Mouse (Mus musculus) liver, embryonic 12.5 days (tissue): ENCODE data around the gene Mad1l1. TPM values are rescaled to one million over a fixed set of nuclear protein-coding genes. Genes with fewer than 3 reads are reported as not detected.

ENCODE experiments used
- ATAC-seq: fragments of 200-750 bp; cut with Nextera tagmentation; 2 replicates; pipeline ENCODE4 v1.8.0; 2017; ENCODE audit warnings: moderate number of reproducible peaks, mild to moderate bottlenecking, moderate library complexity
- H3K27ac ChIP-seq: fragments of 300-500 bp; sonication (generic); 2 replicates; pipeline ENCODE4 v1.5.1; 2016; ENCODE audit warnings: mild to moderate bottlenecking
- H3K27me3 ChIP-seq: fragments of 300-500 bp; sonication (generic); replicated peaks from 2 replicates; pipeline ENCODE4 v1.6.1; 2016; ENCODE audit warnings: mild to moderate bottlenecking, moderate library complexity
- H3K36me3 ChIP-seq: fragments of 300-500 bp; sonication (generic); 2 replicates; pipeline ENCODE4 v1.6.1; 2016; ENCODE audit warnings: mild to moderate bottlenecking, moderate library complexity
- H3K4me1 ChIP-seq: fragments of 300-500 bp; sonication (generic); 2 replicates; pipeline ENCODE4 v1.6.1; 2016
- H3K4me2 ChIP-seq: fragments of 300-500 bp; sonication (generic); 2 replicates; pipeline ENCODE4 v1.6.1; 2016; ENCODE audit warnings: mild to moderate bottlenecking, moderate library complexity
- H3K4me3 ChIP-seq: fragments of 300-500 bp; sonication (generic); 2 replicates; pipeline ENCODE4 v1.5.1; 2016; ENCODE audit warnings: mild to moderate bottlenecking, moderate library complexity
- H3K9ac ChIP-seq: fragments of 300-500 bp; sonication (generic); 2 replicates; pipeline ENCODE4 v1.6.1; 2016; ENCODE audit warnings: mild to moderate bottlenecking, moderate library complexity
- H3K9me3 ChIP-seq: fragments of 300-500 bp; sonication (generic); replicated peaks from 2 replicates; pipeline ENCODE4 v1.6.1; 2016; ENCODE audit warnings: mild to moderate bottlenecking, moderate library complexity
- WGBS: fragments of 180-500 bp; shearing (Covaris S2); methylation state at CpG from one replicate; pipeline ENCODE4 v1.1.7; 2016; ENCODE audit not compliant: insufficient replicate concordance; 5-methylcytosine and 5-hydroxymethylcytosine counted together
- polyA plus RNA-seq: library from polyadenylated mRNA; unstranded; fragments of >200 nt; fragmentation: Nextera tagmentation; extraction: Ambion mirVana; gene quantifications from 2 replicates; pipeline ENCODE4 v1.2.1, GENCODE M21; 2016

Gene Mad1l1
- polyA plus RNA-seq, 1 experiment from 2014 or later = 33.6 TPM

- WGBS = 77% methylated on average over 6 of the region's 6 CpGs
- no peak overlapping the region for H3K4me3 ChIP-seq
- peaks cover 49% of the 10 kb centered on the region for H3K36me3 ChIP-seq
- H3K4me2 ChIP-seq = no peak overlapping the region
- H3K4me1 ChIP-seq = no peaks in the 10 kb centered on the region
- ATAC-seq = no peak
- no peaks in the 10 kb centered on the region for H3K27me3 ChIP-seq
- no peak overlapping the region for H3K27ac ChIP-seq
- no peak overlapping the region for H3K9ac ChIP-seq
- no peaks in the 10 kb centered on the region for H3K9me3 ChIP-seq
Observed at GRCm38 (mm10) chr5:140276779-140277178, 44.6 kb downstream of the Mad1l1 start.

GRCm38 (mm10) chr5:140270976-140271685 lies 50.2 kb downstream of the Mad1l1 start:
- Histone ChIP-seq H3K9me3 (no peaks in the 10 kb centered on the region), H3K4me2 (no peak overlapping the region), H3K27ac (no peak overlapping the region), H3K36me3 (peaks cover 25% of the 10 kb centered on the region), H3K9ac (no peak overlapping the region), H3K27me3 (no peaks in the 10 kb centered on the region), H3K4me1 (peaks cover 7% of the 10 kb centered on the region; the same call in 1 of the 2 replicates), H3K4me3 (no peak overlapping the region)
- WGBS = 88% methylated on average over 5 of the region's 5 CpGs
- no peak for ATAC-seq

- Histone ChIP-seq H3K27me3 (no peaks in the 10 kb centered on the region), H3K4me3 (no peak overlapping the region), H3K9me3 (no peaks in the 10 kb centered on the region), H3K9ac (no peak overlapping the region), H3K4me2 (no peak overlapping the region), H3K4me1 (peaks cover 17% of the 10 kb centered on the region), H3K36me3 (peaks cover 19% of the 10 kb centered on the region), H3K27ac (no peak overlapping the region)
- ATAC-seq = no peak
- WGBS = 77% methylated on average over 4 of the region's 4 CpGs
Observed at GRCm38 (mm10) chr5:140268396-140268795, 53.0 kb downstream of the Mad1l1 start.

- no peak overlapping the region for H3K9ac ChIP-seq
- ATAC-seq = no peak
- peaks cover 20% of the 10 kb centered on the region for H3K36me3 ChIP-seq
- no peak overlapping the region for H3K4me2 ChIP-seq
- no peaks in the 10 kb centered on the region for H3K9me3 ChIP-seq
- 20% methylated on average over 2 of the region's 2 CpGs for WGBS
- no peaks in the 10 kb centered on the region for H3K27me3 ChIP-seq
- peaks cover 17% of the 10 kb centered on the region for H3K4me1 ChIP-seq
- no peak overlapping the region for H3K27ac ChIP-seq
- H3K4me3 ChIP-seq = no peak overlapping the region
Observed at GRCm38 (mm10) chr5:140267061-140267460, 54.3 kb downstream of the Mad1l1 start.

DNA sequence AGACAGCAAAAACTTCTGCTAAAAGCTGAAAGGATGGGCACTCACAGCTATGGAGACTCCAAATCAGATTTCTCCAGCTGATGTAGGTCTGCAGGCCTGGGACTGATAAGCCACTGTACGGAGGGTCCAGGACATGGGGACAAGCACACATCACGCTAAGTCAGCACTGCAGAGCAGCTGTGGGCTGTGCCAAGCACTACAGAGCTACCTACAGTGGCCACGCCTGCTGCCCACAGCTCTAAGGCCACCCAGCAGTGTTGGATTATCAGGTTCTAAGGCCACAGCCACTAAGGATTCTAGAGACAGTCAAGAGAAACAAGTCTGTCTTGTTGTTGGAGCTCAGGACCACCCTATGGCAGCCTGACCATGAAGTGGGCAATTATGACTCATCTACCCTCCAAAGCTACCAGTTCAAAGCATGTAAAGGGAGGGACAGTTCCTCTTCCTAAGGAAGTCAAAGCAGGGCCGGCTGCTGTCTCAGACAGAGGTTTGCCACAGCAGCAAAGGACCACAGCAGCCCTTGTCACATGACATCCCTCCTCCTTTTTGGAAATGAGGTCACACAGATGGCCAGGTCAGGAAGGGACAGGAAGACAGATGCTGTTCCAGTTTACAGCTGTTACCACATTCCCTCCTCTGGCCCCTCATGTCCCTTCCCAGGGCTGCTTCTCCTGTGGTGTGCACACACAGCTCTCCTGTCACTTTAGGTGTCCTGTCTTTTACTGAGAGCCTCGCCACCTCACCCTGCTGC lies 56.4 kb downstream of the Mad1l1 start:
- Histone ChIP-seq H3K27ac (no peak overlapping the region), H3K36me3 (peaks cover 25% of the 10 kb centered on the region), H3K9me3 (no peaks in the 10 kb centered on the region), H3K9ac (no peak overlapping the region), H3K27me3 (no peaks in the 10 kb centered on the region), H3K4me1 (peaks cover 17% of the 10 kb centered on the region), H3K4me2 (no peak overlapping the region), H3K4me3 (no peak overlapping the region)
- peak; percentile 30; the same call in 1 of the 2 replicates for ATAC-seq
- 54% methylated on average over 5 of the region's 5 CpGs for WGBS

GRCm38 (mm10) chr5:140263754-140264749 lies 57.3 kb downstream of the Mad1l1 start:
- Histone ChIP-seq H3K27me3 (no peaks in the 10 kb centered on the region), H3K9me3 (no peaks in the 10 kb centered on the region), H3K4me1 (peaks cover 17% of the 10 kb centered on the region), H3K4me2 (no peak overlapping the region), H3K9ac (no peak overlapping the region), H3K4me3 (no peak overlapping the region), H3K36me3 (peaks cover 34% of the 10 kb centered on the region), H3K27ac (no peak overlapping the region)
- ATAC-seq = no peak
- WGBS = 85% methylated on average over 30 of the region's 30 CpGs

DNA sequence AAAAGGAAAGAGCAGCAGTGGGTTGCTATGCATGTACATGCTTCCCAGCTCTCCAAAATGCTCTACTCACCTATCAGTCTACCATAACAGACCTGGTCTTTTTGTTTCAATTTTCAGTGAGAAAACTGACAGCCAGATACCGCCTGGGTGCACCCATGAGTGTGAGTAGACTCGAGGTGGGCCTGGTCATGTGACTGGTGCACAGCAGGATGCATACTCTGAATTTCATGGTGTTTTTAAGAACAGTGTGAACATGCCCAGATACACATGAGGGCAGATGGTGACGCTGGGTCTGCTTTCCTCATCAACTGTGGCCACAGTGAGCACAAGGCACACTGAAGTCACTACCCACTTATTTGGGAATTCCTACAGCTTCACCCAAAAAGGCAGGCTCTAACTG lies 59.0 kb downstream of the Mad1l1 start:
- H3K9ac ChIP-seq = no peak overlapping the region
- no peaks in the 10 kb centered on the region for H3K9me3 ChIP-seq
- peaks cover 42% of the 10 kb centered on the region for H3K36me3 ChIP-seq
- H3K27ac ChIP-seq = no peak overlapping the region
- 73% methylated on average over 3 of the region's 3 CpGs for WGBS
- no peak for ATAC-seq
- no peak overlapping the region for H3K4me2 ChIP-seq
- peaks cover 17% of the 10 kb centered on the region for H3K4me1 ChIP-seq
- H3K4me3 ChIP-seq = no peak overlapping the region
- no peaks in the 10 kb centered on the region for H3K27me3 ChIP-seq

DNA sequence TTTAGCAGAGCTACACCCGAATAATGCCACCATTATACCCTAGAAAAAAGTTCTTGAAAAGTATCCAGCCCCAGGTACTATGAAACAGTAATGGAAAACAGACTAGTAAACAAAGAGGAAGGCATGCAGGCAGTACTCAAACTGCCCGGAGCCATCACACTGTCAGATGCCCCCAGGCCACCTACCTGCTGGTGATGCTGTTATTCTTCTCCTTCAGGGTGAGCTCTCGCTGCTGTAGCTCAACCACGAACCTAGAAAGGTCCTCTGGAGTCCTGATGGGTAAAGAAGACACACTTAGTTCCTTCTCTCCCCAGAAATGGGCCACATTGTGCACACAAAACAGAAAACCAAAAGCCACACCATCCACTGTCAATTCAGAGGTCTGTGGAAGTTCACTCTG lies 60.0 kb downstream of the Mad1l1 start:
- 82% methylated on average over 4 of the region's 4 CpGs for WGBS
- H3K4me1 ChIP-seq = peaks cover 10% of the 10 kb centered on the region; the same call in 1 of the 2 replicates
- H3K36me3 ChIP-seq = peaks cover 52% of the 10 kb centered on the region
- H3K9ac ChIP-seq = no peak overlapping the region
- no peaks in the 10 kb centered on the region for H3K27me3 ChIP-seq
- no peak overlapping the region for H3K4me3 ChIP-seq
- ATAC-seq = no peak
- H3K9me3 ChIP-seq = no peaks in the 10 kb centered on the region
- no peak overlapping the region for H3K27ac ChIP-seq
- H3K4me2 ChIP-seq = no peak overlapping the region

- Histone ChIP-seq H3K27me3 (no peaks in the 10 kb centered on the region), H3K4me1 (no peaks in the 10 kb centered on the region), H3K9ac (no peak overlapping the region), H3K4me2 (no peak overlapping the region), H3K4me3 (no peak overlapping the region), H3K27ac (no peak overlapping the region), H3K36me3 (peaks cover 60% of the 10 kb centered on the region), H3K9me3 (no peaks in the 10 kb centered on the region)
- 87% methylated on average over 5 of the region's 5 CpGs for WGBS
- no peak for ATAC-seq
Observed at GRCm38 (mm10) chr5:140258633-140259032, 62.7 kb downstream of the Mad1l1 start.

- peaks cover 61% of the 10 kb centered on the region for H3K36me3 ChIP-seq
- H3K4me1 ChIP-seq = no peaks in the 10 kb centered on the region
Observed at GRCm38 (mm10) chr5:140258035-140258434, 63.3 kb downstream of the Mad1l1 start.

DNA sequence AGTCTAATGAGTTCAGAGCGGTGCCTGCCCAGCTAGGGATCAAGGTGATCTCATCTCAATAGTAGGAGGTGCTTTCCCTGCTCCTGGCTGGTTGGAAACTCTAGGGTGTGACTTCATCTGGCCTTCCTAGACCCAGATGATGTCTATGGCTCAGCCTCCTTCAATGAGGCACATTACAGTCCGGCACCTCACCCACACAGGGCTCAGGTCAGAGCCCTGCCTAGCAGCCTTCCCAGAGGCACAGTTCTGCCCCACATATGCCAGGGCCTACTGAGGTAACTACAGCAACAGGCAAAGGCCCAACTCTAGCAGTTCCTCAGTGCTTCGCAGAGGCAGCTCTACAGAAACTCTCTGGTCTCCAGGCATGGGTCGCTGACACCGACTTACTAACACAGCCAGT lies 63.9 kb downstream of the Mad1l1 start:
- Histone ChIP-seq H3K4me1 (no peaks in the 10 kb centered on the region), H3K4me3 (no peak overlapping the region), H3K9me3 (no peaks in the 10 kb centered on the region), H3K36me3 (peaks cover 67% of the 10 kb centered on the region), H3K27me3 (no peaks in the 10 kb centered on the region), H3K9ac (no peak overlapping the region), H3K4me2 (no peak overlapping the region), H3K27ac (no peak overlapping the region)
- no peak for ATAC-seq
- 83% methylated on average over 5 of the region's 5 CpGs for WGBS

More at GRCm38 (mm10) chr5:140258035-140258434, 63.3 kb downstream of the Mad1l1 start:
- no peak overlapping the region for H3K4me2 ChIP-seq
- no peaks in the 10 kb centered on the region for H3K9me3 ChIP-seq
- H3K27me3 ChIP-seq = no peaks in the 10 kb centered on the region
- no peak overlapping the region for H3K9ac ChIP-seq
- no peak overlapping the region for H3K4me3 ChIP-seq
- H3K27ac ChIP-seq = no peak overlapping the region
- WGBS = 80% methylated on average over 3 of the region's 3 CpGs
- ATAC-seq = no peak
